Mouse (Mus musculus) midbrain, embryonic 10.5 days (tissue): ENCODE results near the gene Bcl6b. TPM values are rescaled to one million over a fixed set of nuclear protein-coding genes. Genes with fewer than 3 reads are reported as not detected.

ENCODE experiments used
- DNase-seq: peaks from one replicate; pipeline ENCODE4 v3.0.0-alpha.2; 2017; ENCODE audit warnings: low spot score
- H3K27ac ChIP-seq: fragments of 300-500 bp; sonication (generic); replicated peaks from 2 replicates; pipeline ENCODE4 v1.5.1; 2016; ENCODE audit warnings: mild to moderate bottlenecking
- H3K27me3 ChIP-seq: fragments of 300-500 bp; sonication (generic); 2 replicates; pipeline ENCODE4 v1.6.1; 2016; ENCODE audit warnings: low read depth, mild to moderate bottlenecking; ENCODE audit not compliant: poor library complexity, severe bottlenecking
- H3K36me3 ChIP-seq: fragments of 300-500 bp; sonication (generic); 2 replicates; pipeline ENCODE4 v1.6.1; 2016; ENCODE audit warnings: mild to moderate bottlenecking, moderate library complexity
- H3K4me1 ChIP-seq: fragments of 300-500 bp; sonication (generic); 2 replicates; pipeline ENCODE4 v1.6.1; 2016
- H3K4me3 ChIP-seq: fragments of 300-500 bp; sonication (generic); 2 replicates; pipeline ENCODE4 v1.5.1; 2016; ENCODE audit warnings: mild to moderate bottlenecking, moderate library complexity
- H3K9me3 ChIP-seq: fragments of 300-500 bp; sonication (generic); replicated peaks from 2 replicates; pipeline ENCODE4 v1.6.1; 2016; ENCODE audit warnings: mild to moderate bottlenecking
- WGBS: fragments of 180-500 bp; shearing (Covaris S2); methylation state at CpG from one replicate; pipeline ENCODE4 v1.1.7; 2016; 5-methylcytosine and 5-hydroxymethylcytosine counted together
- polyA plus RNA-seq: library from polyadenylated mRNA; unstranded; fragments of >200 nt; fragmentation: Nextera tagmentation; extraction: Ambion mirVana; gene quantifications from 2 replicates; pipeline ENCODE4 v1.2.1, GENCODE M21; 2016

Gene Bcl6b
- polyA plus RNA-seq, 1 experiment from 2014 or later = 5.0 TPM

- no peak for DNase-seq
- Histone ChIP-seq H3K27ac (no peak overlapping the region), H3K9me3 (no peaks in the 10 kb centered on the region), H3K4me3 (peak overlapping the region; percentile 12; the same call in 1 of the 2 replicates), H3K4me1 (peaks cover 53% of the 10 kb centered on the region), H3K27me3 (peaks cover 90% of the 10 kb centered on the region), H3K36me3 (no peaks in the 10 kb centered on the region)
- 87% methylated on average over 4 of the region's 4 CpGs for WGBS
Observed at GRCm38 (mm10) chr11:70227661-70228245, 1.8 kb downstream of the Bcl6b start.

DNA sequence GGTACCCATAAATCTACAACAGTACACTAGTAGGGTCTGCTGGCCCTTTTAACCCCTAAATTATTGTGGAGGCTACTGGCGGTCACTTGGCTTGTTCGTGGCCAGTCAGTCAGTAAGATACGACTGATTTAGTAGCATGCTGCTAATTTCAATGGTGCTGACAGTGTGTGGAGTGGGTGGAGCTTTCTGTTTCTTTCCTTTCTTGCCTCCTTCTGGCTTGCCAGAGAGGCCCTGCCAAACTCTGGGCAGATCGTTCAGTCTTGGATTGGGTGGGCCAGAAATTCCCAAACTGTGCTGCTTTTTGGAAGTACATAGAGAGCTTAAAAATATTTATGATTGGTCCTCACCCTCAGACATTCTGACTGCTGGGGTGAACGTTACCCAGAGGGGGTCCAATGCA is 2.5 kb downstream of the Bcl6b start:
- DNase-seq = no peak
- Histone ChIP-seq H3K36me3 (no peaks in the 10 kb centered on the region), H3K9me3 (no peaks in the 10 kb centered on the region), H3K4me1 (peaks cover 51% of the 10 kb centered on the region), H3K27ac (no peak overlapping the region), H3K4me3 (peak overlapping the region; percentile 39; the same call in 1 of the 2 replicates), H3K27me3 (peaks cover 95% of the 10 kb centered on the region)
- 37% methylated on average over 5 of the region's 5 CpGs for WGBS

DNA sequence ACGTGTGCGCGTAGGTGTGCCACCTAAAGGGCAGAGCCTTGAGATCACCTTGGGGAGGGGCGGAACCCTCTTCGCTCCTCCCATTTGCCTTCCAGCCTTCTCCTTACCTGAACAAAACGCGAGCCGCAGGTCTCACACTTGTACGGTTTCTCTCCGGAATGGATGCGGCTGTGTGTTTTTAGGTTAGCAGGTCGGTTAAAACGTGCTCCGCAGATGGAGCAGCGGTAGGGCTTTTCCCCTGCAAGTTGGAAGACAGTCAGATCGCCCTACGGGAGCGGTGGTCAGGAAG is 3.1 kb downstream of the Bcl6b start:
- Histone ChIP-seq H3K27me3 (peaks cover 94% of the 10 kb centered on the region), H3K9me3 (no peaks in the 10 kb centered on the region), H3K4me3 (peak overlapping the region; percentile 39), H3K36me3 (no peaks in the 10 kb centered on the region), H3K27ac (no peak overlapping the region; the same call in none of the 2 replicates), H3K4me1 (peaks cover 55% of the 10 kb centered on the region)
- DNase-seq = no peak
- WGBS = 8% methylated on average over 18 of the region's 18 CpGs

DNA sequence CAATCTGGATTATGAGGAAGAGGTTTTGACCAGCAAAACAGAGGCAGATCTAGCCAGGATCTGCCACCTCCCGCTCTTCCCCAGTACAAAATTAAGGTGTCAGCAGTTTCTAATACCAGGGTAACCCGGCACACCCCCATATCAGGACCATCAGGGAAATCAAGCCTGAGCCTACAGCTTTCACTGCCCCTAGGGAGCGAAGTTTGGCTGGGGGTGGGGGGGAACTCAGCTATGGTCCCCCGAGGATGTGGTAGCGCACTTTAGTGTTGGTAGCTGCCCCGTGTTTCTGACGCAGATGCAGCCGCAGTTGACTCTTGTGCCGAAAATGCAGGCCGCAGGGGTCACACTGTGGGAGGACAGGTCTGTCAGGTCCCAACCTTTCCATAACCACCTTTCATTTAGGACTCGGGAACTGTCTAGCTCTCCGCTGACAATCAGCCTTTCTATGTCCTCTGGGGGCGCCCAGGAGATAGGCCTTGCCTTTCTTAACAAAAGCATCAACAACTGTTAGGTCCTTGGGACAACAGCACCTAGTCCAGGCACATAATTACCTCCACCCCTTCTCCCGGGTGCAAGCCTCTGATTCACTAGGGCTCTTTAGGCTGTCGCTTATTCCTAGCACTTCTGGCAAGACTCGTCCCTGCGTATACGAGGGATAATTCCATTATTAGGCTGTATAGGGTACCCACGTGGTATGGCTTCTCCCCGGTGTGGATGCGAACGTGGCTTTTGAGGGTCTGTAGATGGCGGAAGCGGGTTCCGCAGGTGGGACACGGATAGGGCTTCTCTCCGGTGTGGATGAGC is 3.6 kb downstream of the Bcl6b start:
- Histone ChIP-seq H3K27ac (no peak overlapping the region; the same call in none of the 2 replicates), H3K36me3 (no peaks in the 10 kb centered on the region), H3K4me3 (peak overlapping the region; percentile 39), H3K27me3 (peaks cover 89% of the 10 kb centered on the region), H3K4me1 (peaks cover 60% of the 10 kb centered on the region), H3K9me3 (no peaks in the 10 kb centered on the region)
- 18% methylated on average over 27 of the region's 27 CpGs for WGBS
- no peak for DNase-seq

- peaks cover 3% of the 10 kb centered on the region; the same call in 1 of the 2 replicates for H3K36me3 ChIP-seq
- H3K4me1 ChIP-seq = peaks cover 63% of the 10 kb centered on the region
- no peak for DNase-seq
- WGBS = 85% methylated on average over 9 of the region's 9 CpGs
- H3K27me3 ChIP-seq = peaks cover 72% of the 10 kb centered on the region
- H3K4me3 ChIP-seq = no peak overlapping the region
- H3K27ac ChIP-seq = no peak overlapping the region
- no peaks in the 10 kb centered on the region for H3K9me3 ChIP-seq
Observed at GRCm38 (mm10) chr11:70223724-70224123, 5.9 kb downstream of the Bcl6b start.

- peak overlapping the region; percentile 91 for H3K27ac ChIP-seq
- no peak for DNase-seq
- peaks cover 56% of the 10 kb centered on the region for H3K4me1 ChIP-seq
- no peaks in the 10 kb centered on the region for H3K9me3 ChIP-seq
- 12% methylated on average over 14 of the region's 14 CpGs for WGBS
- H3K27me3 ChIP-seq = peaks cover 64% of the 10 kb centered on the region
- peaks cover 16% of the 10 kb centered on the region for H3K36me3 ChIP-seq
- H3K4me3 ChIP-seq = peak overlapping the region; percentile 73
Observed at GRCm38 (mm10) chr11:70221603-70222500, 7.7 kb downstream of the Bcl6b start.

DNA sequence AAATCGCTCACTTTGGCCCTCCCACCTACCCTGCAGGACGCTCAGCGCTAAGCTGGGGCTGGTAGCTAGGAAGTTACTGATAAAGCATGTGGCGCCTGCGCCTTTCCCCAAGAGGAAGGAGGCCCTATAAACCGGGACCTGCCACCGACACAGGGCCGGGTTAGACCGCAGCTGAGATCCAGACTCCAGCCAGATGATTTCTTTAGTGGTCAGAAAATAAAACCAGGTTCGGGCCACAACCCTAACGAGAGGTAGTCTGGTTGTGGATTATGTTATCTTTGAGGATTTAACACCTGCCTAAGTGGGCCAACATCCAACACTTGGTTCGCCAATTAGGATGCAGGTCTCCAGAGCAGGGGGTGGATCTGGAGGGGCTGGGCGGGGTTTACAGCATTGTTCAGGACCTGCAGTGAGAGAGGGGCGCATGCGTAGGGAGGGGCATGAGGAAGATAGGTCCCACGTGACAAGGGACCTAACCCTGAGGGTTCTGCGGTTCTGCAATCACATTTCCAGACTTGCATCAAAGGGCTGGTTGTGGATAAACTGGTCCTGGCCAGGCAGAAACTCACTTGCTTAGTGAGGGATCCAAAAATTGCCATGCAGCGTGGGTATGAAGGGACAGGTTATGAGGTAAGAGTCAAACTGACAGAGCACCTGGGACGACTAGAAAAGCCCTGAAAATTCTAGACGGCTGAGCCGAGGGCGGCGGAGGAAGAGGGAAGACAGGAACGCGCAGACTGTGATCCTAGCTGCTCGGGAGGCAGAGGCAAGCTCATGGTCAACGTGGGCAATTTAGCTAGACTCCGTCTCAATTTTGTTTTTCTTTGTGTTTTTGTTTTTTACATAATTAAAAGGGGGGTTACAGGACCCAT is 8.6 kb downstream of the Bcl6b start, which contains the start of gene Slc16a13:
TSS of gene Slc16a13 (minus strand) at position 334 of the 872 bp plus-strand sequence.
- Histone ChIP-seq H3K36me3 (peaks cover 17% of the 10 kb centered on the region), H3K9me3 (no peaks in the 10 kb centered on the region), H3K27me3 (peaks cover 64% of the 10 kb centered on the region), H3K27ac (peak within 1 kb of the TSS; percentile 91), H3K4me3 (peak within 1 kb of the TSS; percentile 73), H3K4me1 (peaks cover 47% of the 10 kb centered on the region)
- peak; percentile 95 for DNase-seq
- under 1% methylated on average over 28 of the region's 28 CpGs for WGBS

- peaks cover 64% of the 10 kb centered on the region for H3K27me3 ChIP-seq
- H3K27ac ChIP-seq = peak overlapping the region; percentile 91
- under 1% methylated on average over 24 of the region's 24 CpGs for WGBS
- H3K9me3 ChIP-seq = no peaks in the 10 kb centered on the region
- H3K36me3 ChIP-seq = peaks cover 17% of the 10 kb centered on the region
- peak overlapping the region; percentile 73 for H3K4me3 ChIP-seq
- peaks cover 49% of the 10 kb centered on the region for H3K4me1 ChIP-seq
- DNase-seq = no peak
Observed at GRCm38 (mm10) chr11:70220323-70220722, 9.3 kb downstream of the Bcl6b start.

DNA sequence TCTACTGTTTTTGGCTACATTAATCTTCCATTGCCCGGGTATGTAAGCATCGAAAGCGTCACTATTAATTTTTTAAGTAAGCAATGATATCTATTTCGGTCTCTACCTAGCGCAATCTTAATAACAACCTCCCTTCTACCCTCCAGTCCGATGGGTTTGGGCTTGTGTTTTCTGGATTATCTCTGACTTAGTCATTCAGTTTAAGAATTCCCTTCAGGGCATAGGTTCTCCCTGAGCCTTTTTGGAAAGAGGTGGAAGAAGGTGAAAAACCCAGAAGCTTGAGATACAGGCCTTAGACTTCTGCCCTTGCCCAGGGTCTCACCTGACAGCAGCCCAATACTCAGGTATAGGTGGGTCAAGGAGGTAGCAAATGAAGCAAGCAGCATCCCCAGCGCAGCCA is 9.7 kb downstream of the Bcl6b start:
- WGBS = 54% methylated on average over 7 of the region's 7 CpGs
- Histone ChIP-seq H3K9me3 (no peaks in the 10 kb centered on the region), H3K4me3 (peak overlapping the region; percentile 73), H3K27me3 (peaks cover 64% of the 10 kb centered on the region), H3K36me3 (peaks cover 17% of the 10 kb centered on the region), H3K27ac (peak overlapping the region; percentile 91), H3K4me1 (peaks cover 53% of the 10 kb centered on the region)
- DNase-seq = no peak

DNA sequence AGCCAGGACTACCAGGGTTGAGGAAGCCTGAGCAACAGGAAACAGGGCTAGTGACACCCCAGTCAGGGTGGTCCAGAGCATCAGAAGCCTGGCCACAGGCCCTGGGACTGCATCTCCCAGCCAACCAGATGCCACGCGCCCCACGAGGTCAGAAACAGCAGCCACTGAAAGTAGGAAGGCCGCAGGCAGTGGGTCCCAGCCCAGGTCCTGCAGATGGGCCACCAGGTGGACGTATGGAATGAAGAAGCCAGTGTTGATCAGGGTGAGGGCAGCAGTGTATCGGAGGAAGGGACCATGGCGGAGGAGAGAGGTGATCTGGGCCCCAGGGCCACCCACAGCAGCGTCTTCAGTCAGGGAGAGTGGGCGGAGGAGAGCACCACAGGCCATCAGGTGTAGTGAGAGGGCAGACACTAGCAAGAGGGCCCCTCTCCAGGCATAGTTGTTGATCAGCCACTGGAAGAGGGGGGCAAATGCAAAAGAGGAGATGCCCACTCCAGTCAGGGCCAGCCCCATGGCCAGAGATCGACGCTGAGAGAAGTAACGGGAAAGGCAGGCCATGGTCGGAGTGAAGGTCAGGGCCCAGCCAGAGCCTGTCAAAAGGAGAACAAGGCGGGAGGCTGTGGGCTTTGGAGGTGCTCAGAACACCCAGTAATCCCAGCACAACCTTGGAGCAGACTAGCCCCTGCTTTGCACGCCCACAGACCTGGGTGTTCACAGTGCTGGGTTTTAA is 10.7 kb downstream of the Bcl6b start:
- WGBS = 86% methylated on average over 15 of the region's 15 CpGs
- peaks cover 17% of the 10 kb centered on the region for H3K36me3 ChIP-seq

GRCm38 (mm10) chr11:70218039-70218438 is 11.6 kb downstream of the Bcl6b start:
- peaks cover 66% of the 10 kb centered on the region for H3K27me3 ChIP-seq
- H3K4me1 ChIP-seq = peaks cover 67% of the 10 kb centered on the region
- DNase-seq = no peak
- peaks cover 17% of the 10 kb centered on the region for H3K36me3 ChIP-seq
- H3K4me3 ChIP-seq = no peak overlapping the region
- H3K9me3 ChIP-seq = no peaks in the 10 kb centered on the region
- H3K27ac ChIP-seq = no peak overlapping the region
- 88% methylated on average over 4 of the region's 4 CpGs for WGBS

More for the DNA sequence above, 10.7 kb downstream of the Bcl6b start:
- peaks cover 64% of the 10 kb centered on the region for H3K27me3 ChIP-seq
- H3K4me3 ChIP-seq = peak overlapping the region; percentile 73; the same call in 1 of the 2 replicates
- DNase-seq = no peak
- peaks cover 60% of the 10 kb centered on the region for H3K4me1 ChIP-seq
- H3K9me3 ChIP-seq = no peaks in the 10 kb centered on the region
- H3K27ac ChIP-seq = no peak overlapping the region
